Mouse (Mus musculus): Measurements from ENCODE around the gene Ranbp10. TPM values are rescaled to one million over a fixed set of nuclear protein-coding genes. Genes with fewer than 3 reads are reported as not detected.

Ranbp10 gene
- polyA plus RNA-seq, 1 experiment from 2014 or later: 11.1 TPM

GRCm38 (mm10) chr8:105819659-105820058 lies 7.5 kb downstream of the Ranbp10 start:
- Histone ChIP-seq H3K4me3 (no peak overlapping the region), H3K27ac (no peak overlapping the region), H3K9me3 (0 out of 2 replicates have a peak, but pooled peaks cover 2% of the 10 kb centered on the region), H3K4me1 (no peaks in the 10 kb centered on the region), H3K27me3 (ENCODE audit: poor library complexity, severe bottlenecking) (no peaks in the 10 kb centered on the region), H3K36me3 (replicated peaks) (peaks cover 83% of the 10 kb centered on the region)
- WGBS: 94% methylated on average over 3 of the region's 3 CpGs
- DNase-seq (ENCODE audit: extremely low spot score, low spot score): no peak

GRCm38 (mm10) chr8:105813241-105813640 lies 13.9 kb downstream of the Ranbp10 start:
- DNase-seq (ENCODE audit: extremely low spot score, low spot score): no peak
- Histone ChIP-seq H3K27me3 (ENCODE audit: poor library complexity, severe bottlenecking) (no peaks in the 10 kb centered on the region), H3K9me3 (no peaks in the 10 kb centered on the region), H3K4me3 (no peak overlapping the region), H3K4me1 (no peaks in the 10 kb centered on the region), H3K36me3 (replicated peaks) (peaks cover 62% of the 10 kb centered on the region), H3K27ac (no peak overlapping the region)
- WGBS: 93% methylated on average over 6 of the region's 6 CpGs

- no peak for DNase-seq (ENCODE audit: extremely low spot score, low spot score)
- no peak overlapping the region for H3K27ac ChIP-seq
- no peaks in the 10 kb centered on the region for H3K4me1 ChIP-seq
- peaks cover 59% of the 10 kb centered on the region for H3K36me3 ChIP-seq (replicated peaks)
- H3K9me3 ChIP-seq: no peaks in the 10 kb centered on the region
- 90% methylated on average over 5 of the region's 5 CpGs for WGBS
- H3K27me3 ChIP-seq (ENCODE audit: poor library complexity, severe bottlenecking): no peaks in the 10 kb centered on the region
- H3K4me3 ChIP-seq: no peak overlapping the region
Measured at GRCm38 (mm10) chr8:105812511-105812910, 14.6 kb downstream of the Ranbp10 start.

GRCm38 (mm10) chr8:105811543-105811942 lies 15.6 kb downstream of the Ranbp10 start:
- H3K27ac ChIP-seq: no peak overlapping the region
- no peaks in the 10 kb centered on the region for H3K27me3 ChIP-seq (ENCODE audit: poor library complexity, severe bottlenecking)
- no peak overlapping the region for H3K4me3 ChIP-seq
- no peaks in the 10 kb centered on the region for H3K4me1 ChIP-seq
- no peaks in the 10 kb centered on the region for H3K9me3 ChIP-seq
- peaks cover 51% of the 10 kb centered on the region for H3K36me3 ChIP-seq (replicated peaks)
- no peak for DNase-seq (ENCODE audit: extremely low spot score, low spot score)
- WGBS: 89% methylated on average over 3 of the region's 3 CpGs

- Histone ChIP-seq H3K4me3 (no peak overlapping the region), H3K27me3 (ENCODE audit: poor library complexity, severe bottlenecking) (no peaks in the 10 kb centered on the region), H3K9me3 (no peaks in the 10 kb centered on the region), H3K36me3 (replicated peaks) (peaks cover 51% of the 10 kb centered on the region), H3K4me1 (no peaks in the 10 kb centered on the region), H3K27ac (no peak overlapping the region)
- WGBS: 93% methylated on average over 10 of the region's 10 CpGs
- no peak for DNase-seq (ENCODE audit: extremely low spot score, low spot score)
Measured at GRCm38 (mm10) chr8:105811061-105811460, 16.1 kb downstream of the Ranbp10 start.

GRCm38 (mm10) chr8:105810245-105810786 lies 16.8 kb downstream of the Ranbp10 start:
- H3K4me1 ChIP-seq: no peaks in the 10 kb centered on the region
- no peaks in the 10 kb centered on the region for H3K27me3 ChIP-seq (ENCODE audit: poor library complexity, severe bottlenecking)
- no peak for DNase-seq (ENCODE audit: extremely low spot score, low spot score)
- H3K27ac ChIP-seq: no peak overlapping the region
- H3K9me3 ChIP-seq: no peaks in the 10 kb centered on the region
- no peak overlapping the region for H3K4me3 ChIP-seq
- WGBS: 90% methylated on average over 6 of the region's 6 CpGs
- peaks cover 52% of the 10 kb centered on the region for H3K36me3 ChIP-seq (replicated peaks)

- Histone ChIP-seq H3K9me3 (no peaks in the 10 kb centered on the region), H3K4me1 (no peaks in the 10 kb centered on the region), H3K27ac (no peak overlapping the region), H3K36me3 (replicated peaks) (peaks cover 66% of the 10 kb centered on the region), H3K27me3 (ENCODE audit: poor library complexity, severe bottlenecking) (no peaks in the 10 kb centered on the region), H3K4me3 (no peak overlapping the region)
- 96% methylated on average over 2 of the region's 2 CpGs for WGBS
- DNase-seq (ENCODE audit: extremely low spot score, low spot score): no peak
Measured at GRCm38 (mm10) chr8:105808480-105808879, 18.7 kb downstream of the Ranbp10 start.

- H3K27ac ChIP-seq: no peak overlapping the region
Measured at GRCm38 (mm10) chr8:105807766-105808165, 19.4 kb downstream of the Ranbp10 start.

GRCm38 (mm10) chr8:105805964-105806363 lies 21.2 kb downstream of the Ranbp10 start:
- Histone ChIP-seq H3K4me1 (no peaks in the 10 kb centered on the region), H3K27me3 (ENCODE audit: poor library complexity, severe bottlenecking) (no peaks in the 10 kb centered on the region), H3K4me3 (no peak overlapping the region), H3K27ac (no peak overlapping the region), H3K9me3 (no peaks in the 10 kb centered on the region), H3K36me3 (replicated peaks) (peaks cover 47% of the 10 kb centered on the region)
- WGBS: 92% methylated on average over 1 of the region's 1 CpGs
- DNase-seq (ENCODE audit: extremely low spot score, low spot score): no peak

More at GRCm38 (mm10) chr8:105807766-105808165, 19.4 kb downstream of the Ranbp10 start:
- no peaks in the 10 kb centered on the region for H3K4me1 ChIP-seq
- DNase-seq (ENCODE audit: extremely low spot score, low spot score): no peak
- H3K9me3 ChIP-seq: no peaks in the 10 kb centered on the region
- peaks cover 61% of the 10 kb centered on the region for H3K36me3 ChIP-seq (replicated peaks)
- H3K27me3 ChIP-seq (ENCODE audit: poor library complexity, severe bottlenecking): no peaks in the 10 kb centered on the region
- H3K4me3 ChIP-seq: no peak overlapping the region
- 91% methylated on average over 5 of the region's 5 CpGs for WGBS

GRCm38 (mm10) chr8:105805346-105805745 lies 21.8 kb downstream of the Ranbp10 start:
- Histone ChIP-seq H3K4me1 (no peaks in the 10 kb centered on the region), H3K36me3 (replicated peaks) (peaks cover 48% of the 10 kb centered on the region), H3K9me3 (no peaks in the 10 kb centered on the region), H3K27ac (no peak overlapping the region), H3K27me3 (ENCODE audit: poor library complexity, severe bottlenecking) (no peaks in the 10 kb centered on the region), H3K4me3 (no peak overlapping the region)
- 84% methylated on average over 3 of the region's 3 CpGs for WGBS
- no peak for DNase-seq (ENCODE audit: extremely low spot score, low spot score)

GRCm38 (mm10) chr8:105804797-105805196 lies 22.4 kb downstream of the Ranbp10 start:
- 94% methylated on average over 7 of the region's 7 CpGs for WGBS
- no peak overlapping the region for H3K27ac ChIP-seq
- no peak overlapping the region for H3K4me3 ChIP-seq
- no peaks in the 10 kb centered on the region for H3K9me3 ChIP-seq
- peaks cover 51% of the 10 kb centered on the region for H3K36me3 ChIP-seq (replicated peaks)
- H3K27me3 ChIP-seq (ENCODE audit: poor library complexity, severe bottlenecking): no peaks in the 10 kb centered on the region
- H3K4me1 ChIP-seq: 0 out of 2 replicates have a peak, but pooled peaks cover 3% of the 10 kb centered on the region
- DNase-seq (ENCODE audit: extremely low spot score, low spot score): no peak

- Histone ChIP-seq H3K4me1 (peaks cover 9% of the 10 kb centered on the region; the same call in 1 of the 2 replicates), H3K27me3 (ENCODE audit: poor library complexity, severe bottlenecking) (no peaks in the 10 kb centered on the region), H3K36me3 (replicated peaks) (peaks cover 53% of the 10 kb centered on the region), H3K27ac (no peak overlapping the region), H3K9me3 (no peaks in the 10 kb centered on the region), H3K4me3 (no peak overlapping the region)
- 91% methylated on average over 6 of the region's 6 CpGs for WGBS
- no peak for DNase-seq (ENCODE audit: extremely low spot score, low spot score)
Measured at GRCm38 (mm10) chr8:105801153-105801904, 25.8 kb downstream of the Ranbp10 start.

- no peak overlapping the region for H3K4me3 ChIP-seq
- 84% methylated on average over 8 of the region's 8 CpGs for whole genome bisulfite sequencing
- peak overlapping the region; percentile 44 for H3K27ac ChIP-seq
- H3K4me1 ChIP-seq: peaks cover 9% of the 10 kb centered on the region; the same call in 1 of the 2 replicates
- peaks cover 49% of the 10 kb centered on the region for H3K36me3 ChIP-seq (replicated peaks)
- DNase-seq (ENCODE audit: extremely low spot score, low spot score): no peak
- no peaks in the 10 kb centered on the region for H3K9me3 ChIP-seq
- no peaks in the 10 kb centered on the region for H3K27me3 ChIP-seq (ENCODE audit: poor library complexity, severe bottlenecking)
Measured at GRCm38 (mm10) chr8:105799091-105799812, 27.9 kb downstream of the Ranbp10 start.

Data from forebrain, embryonic 10.5 days (tissue).